Mouse (Mus musculus): ENCODE measurements around the gene Zfp296.

DNA sequence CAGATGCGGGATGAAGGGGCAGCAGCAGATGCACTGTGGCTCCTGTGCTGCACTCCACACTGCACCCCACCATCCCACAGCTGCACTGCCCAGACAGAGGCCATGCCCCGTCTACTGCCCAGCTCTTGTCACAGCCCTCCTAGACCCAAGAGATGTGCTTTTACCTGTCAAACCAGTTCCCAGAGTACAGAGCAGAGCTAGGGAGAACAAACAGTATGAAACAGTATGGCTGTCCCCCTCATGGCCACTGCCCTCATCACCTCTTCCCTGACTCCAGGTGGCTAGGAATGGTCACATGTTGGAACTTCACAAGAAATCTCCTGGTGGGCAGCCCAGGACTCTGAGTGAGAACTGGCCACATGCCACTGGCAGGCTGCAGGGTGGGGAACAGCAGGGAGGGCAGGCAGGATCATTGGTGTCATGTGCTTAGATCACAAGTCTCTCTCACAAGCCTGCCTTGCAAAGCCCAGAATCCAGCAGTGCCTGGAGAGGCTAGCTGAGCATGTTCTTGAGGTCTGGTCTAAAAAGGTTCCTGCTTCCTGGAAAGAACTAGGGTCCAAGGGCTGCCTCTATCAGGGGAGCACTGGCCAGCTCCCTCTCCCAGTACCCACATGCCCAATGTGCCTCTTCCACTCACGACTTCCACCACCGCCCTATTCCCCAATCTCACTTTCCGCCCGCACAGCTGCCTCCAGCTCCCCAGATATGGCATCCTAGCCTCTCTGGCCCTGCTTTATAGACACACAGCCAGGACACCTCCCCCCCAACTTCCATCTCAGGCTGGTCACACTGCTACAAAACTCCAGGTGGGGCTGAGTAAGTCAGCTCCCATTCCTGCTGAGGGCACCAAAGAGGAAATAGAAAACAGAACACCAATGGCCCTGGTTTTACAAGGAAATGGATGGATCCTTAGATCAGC is 18.8 kb upstream of the Zfp296 start:
- TF ChIP-seq CTCF (IDR thresholded peaks at IDR 0.05; ENCODE audit: control insufficient read depth, insufficient read depth, insufficient replicate concordance, low read depth, low read length) (no peak), POLR2A (IDR thresholded peaks at IDR 0.05; ENCODE audit: control insufficient read depth, low read depth, low read length) (no peak)

Measured in testis, adult 2 months (tissue).